ENCODE assay signal across 10 mouse cellular contexts in the genomic region with DNA sequence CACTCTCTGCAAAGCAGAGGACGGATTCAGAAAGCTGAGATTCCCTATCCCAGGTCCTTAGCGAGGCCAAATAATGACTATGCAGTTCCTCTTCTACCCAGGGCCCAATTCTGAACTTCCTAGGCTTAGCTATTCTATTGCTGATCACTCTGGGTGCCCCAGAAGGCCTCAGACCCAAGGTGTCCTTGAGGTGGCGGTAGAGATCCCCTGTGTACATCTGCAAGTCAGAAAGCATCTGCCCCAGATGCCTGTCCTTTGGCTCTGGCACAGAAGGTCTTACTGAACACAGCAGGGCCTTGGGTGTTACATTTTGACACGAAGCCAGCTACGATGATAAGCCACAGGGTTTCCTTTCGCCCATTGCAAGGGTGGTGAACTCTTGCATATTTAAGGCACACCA. TPM values are rescaled to one million over a fixed set of nuclear protein-coding genes. Genes with fewer than 3 reads are reported as not detected.
DNase-seq lines count a peak whose midpoint lies in the region; ATAC-seq and TF ChIP-seq lines count a peak whose summit lies in the region.
"Had no signal": no experiment of that assay in that cellular context is flagged by ENCODE, and none has a peak within 500 bp of the region (broad histone marks: within the 10 kb centered on the region; RNA-seq: fewer than 3 reads in every experiment).

No protein-coding gene starts in this region.

- H3K36me3 ChIP-seq in kidney, postnatal 0 days (ENCODE audit: insufficient read depth, low read length) = no peaks in the 10 kb centered on the region
- H3K36me3 ChIP-seq: liver, embryonic 15.5 days had no signal

- TF ChIP-seq POLR2A in bone marrow, adult 2 months (IDR thresholded peaks at IDR 0.05; ENCODE audit: borderline replicate concordance, control insufficient read depth, low read depth, low read length) = no peak
- TF ChIP-seq POLR2A in cerebellum, adult 2 months (IDR thresholded peaks at IDR 0.05; ENCODE audit: borderline replicate concordance, insufficient read depth, low read length) = no peak

- 60% methylated on average over 6 of the region's 6 CpGs for WGBS in kidney, postnatal 0 days
- WGBS in bone marrow, adult 2 months = 18% methylated on average over 6 of the region's 6 CpGs
- WGBS in cerebellum, adult 2 months = 54% methylated on average over 6 of the region's 6 CpGs

- peaks cover 8% of the 10 kb centered on the region; the same call in 1 of the 2 replicates for H3K27me3 ChIP-seq in kidney, postnatal 0 days (ENCODE audit: insufficient read depth, low read length)
- H3K27me3 ChIP-seq in cerebellum, adult 2 months (ENCODE audit: control insufficient read depth, insufficient read depth, low read length) = no peaks in the 10 kb centered on the region

- H3K9ac ChIP-seq in kidney, postnatal 0 days (ENCODE audit: low read depth, low read length) = no peak overlapping the region
- H3K9ac ChIP-seq: liver, embryonic 15.5 days had no signal

- TF ChIP-seq CTCF in kidney, postnatal 0 days (IDR thresholded peaks at IDR 0.05; ENCODE audit: low read depth) = peak; percentile 55
- TF ChIP-seq CTCF in bone marrow, adult 2 months (IDR thresholded peaks at IDR 0.05; ENCODE audit: control insufficient read depth, insufficient read depth, low read length) = peak; percentile 72
- no peak for TF ChIP-seq CTCF in cerebellum, adult 2 months (IDR thresholded peaks at IDR 0.05; ENCODE audit: borderline replicate concordance, insufficient read depth, low read depth, low read length)

- H3K4me3 ChIP-seq in kidney, postnatal 0 days (replicated peaks; ENCODE audit: low read depth, low read length) = no peak overlapping the region
- H3K4me3 ChIP-seq in bone marrow, adult 2 months (replicated peaks; ENCODE audit: control insufficient read depth, low read depth, low read length) = no peak overlapping the region
- H3K4me3 ChIP-seq in cerebellum, adult 2 months (replicated peaks; ENCODE audit: insufficient read depth, low read depth, low read length) = no peak overlapping the region
- H3K4me3 ChIP-seq: liver, embryonic 15.5 days had no signal

- ATAC-seq in kidney, postnatal 0 days (replicated peaks; ENCODE audit: low FRiP score, low read depth) = no peak
- ATAC-seq: forebrain, embryonic 14.5 days had no signal

- H3K4me2 ChIP-seq in kidney, postnatal 0 days (ENCODE audit: low read length) = no peak overlapping the region
- H3K4me2 ChIP-seq: liver, embryonic 15.5 days had no signal

- H3K27ac ChIP-seq in kidney, postnatal 0 days = no peak overlapping the region
- peak overlapping the region; percentile 26; the same call in 1 of the 2 replicates for H3K27ac ChIP-seq in bone marrow, adult 2 months (ENCODE audit: control insufficient read depth, insufficient read depth, low read depth, low read length, poor library complexity)
- no peak overlapping the region for H3K27ac ChIP-seq in cerebellum, adult 2 months (ENCODE audit: insufficient read depth, low read length)
- H3K27ac ChIP-seq: liver, embryonic 15.5 days had no signal

- H3K4me1 ChIP-seq in kidney, postnatal 0 days (replicated peaks; ENCODE audit: insufficient read depth, low read length) = 0 out of 2 replicates have a peak, but pooled peaks cover 5% of the 10 kb centered on the region
- peaks cover 9% of the 10 kb centered on the region for H3K4me1 ChIP-seq in bone marrow, adult 2 months (ENCODE audit: control insufficient read depth, insufficient read depth, low read length)
- no peaks in the 10 kb centered on the region for H3K4me1 ChIP-seq in cerebellum, adult 2 months (ENCODE audit: control insufficient read depth, insufficient read depth, low read length)

- H3K9me3 ChIP-seq in kidney, postnatal 0 days (replicated peaks; ENCODE audit: low read length) = no peaks in the 10 kb centered on the region
- H3K9me3 ChIP-seq: liver, embryonic 15.5 days had no signal

- DNase-seq in kidney, postnatal 0 days (ENCODE audit: low spot score) = peak; percentile 16
- no peak for DNase-seq in kidney, adult 11 months
- DNase-seq in ES-CJ7 (ENCODE audit: low read depth, low spot score) = peak; percentile 98
- peak; percentile 28 for DNase-seq in retina, embryonic 14.5 days (ENCODE audit: low spot score)
- DNase-seq in cerebellum, adult 8-10 months = no peak
- no peak for DNase-seq in cerebellum, adult 2 months
- DNase-seq in left cerebral cortex, adult 8-10 months (ENCODE audit: low spot score in 2 of 2) = no peak

RNA-seq across cellular contexts. Expression of gene Lefty2, which starts 3.1 kb away (rescaled TPM):
- 0.09 and 0.39 TPM in 2 replicates for polyA plus RNA-seq in kidney, postnatal 0 days (2015; fragmentation: Nextera tagmentation; extraction: Ambion mirVana)
- 1.4 TPM in 1 of 2 replicates, not detected in the other for polyA plus RNA-seq in bone marrow, adult 2 months (2011; ENCODE audit: insufficient read depth, insufficient read length, low replicate concordance, missing spikeins)
- 0.18 TPM in 1 of 2 replicates, not detected in the other for polyA plus RNA-seq in cerebellum, adult 2 months (2012; rRNA removed)
- 1 to 10 TPM in 1 of 4 experiments, under 1 TPM in 3; 0.20 to 1.2 (median 0.58) TPM for total RNA-seq in left cerebral cortex, adult 8-10 months (2022)
- polyA plus RNA-seq: liver, embryonic 15.5 days had no signal

RNA-seq across cellular contexts. Expression of gene Pycr2, which starts 14.3 kb away (rescaled TPM):
- 72.6 and 76.5 TPM in 2 replicates for polyA plus RNA-seq in kidney, postnatal 0 days (2015; fragmentation: Nextera tagmentation; extraction: Ambion mirVana)
- 32.3 and 48.1 TPM in 2 replicates for polyA plus RNA-seq in bone marrow, adult 2 months (2011; ENCODE audit: insufficient read depth, insufficient read length, low replicate concordance, missing spikeins)
- polyA plus RNA-seq in cerebellum, adult 2 months (2012; rRNA removed) = 40.2 and 46.8 TPM in 2 replicates
- 10 to 100 TPM; 26.3 to 29.3 (median 28.5) TPM for total RNA-seq in left cerebral cortex, adult 8-10 months (2022)

RNA-seq across cellular contexts. Expression of gene Sde2, which starts 38.9 kb away (rescaled TPM):
- 25.6 and 29.6 TPM in 2 replicates for polyA plus RNA-seq in kidney, postnatal 0 days (2015; fragmentation: Nextera tagmentation; extraction: Ambion mirVana)
- polyA plus RNA-seq in bone marrow, adult 2 months (2011; ENCODE audit: insufficient read depth, insufficient read length, low replicate concordance, missing spikeins) = 13.9 and 24.7 TPM in 2 replicates
- polyA plus RNA-seq in cerebellum, adult 2 months (2012; rRNA removed) = 16.8 and 17.7 TPM in 2 replicates
- total RNA-seq in left cerebral cortex, adult 8-10 months (2022) = 10 to 100 TPM; 18.7 to 23.4 (median 21.9) TPM

RNA-seq across cellular contexts. Expression of gene Lefty1, which starts 45.0 kb away (rescaled TPM):
- polyA plus RNA-seq in kidney, postnatal 0 days (2015; fragmentation: Nextera tagmentation; extraction: Ambion mirVana) = 1.5 and 1.6 TPM in 2 replicates
- polyA plus RNA-seq in bone marrow, adult 2 months (2011; ENCODE audit: insufficient read depth, insufficient read length, low replicate concordance, missing spikeins) = 2.6 TPM in 2 replicates
- 3.6 and 3.7 TPM in 2 replicates for polyA plus RNA-seq in cerebellum, adult 2 months (2012; rRNA removed)
- under 1 TPM; 0.22 to 0.70 (median 0.49) TPM for total RNA-seq in left cerebral cortex, adult 8-10 months (2022)

RNA-seq across cellular contexts. Expression of gene Tmem63a, which starts 52.3 kb away (rescaled TPM):
- 10.6 and 14.8 TPM in 2 replicates for polyA plus RNA-seq in kidney, postnatal 0 days (2015; fragmentation: Nextera tagmentation; extraction: Ambion mirVana)
- polyA plus RNA-seq in bone marrow, adult 2 months (2011; ENCODE audit: insufficient read depth, insufficient read length, low replicate concordance, missing spikeins) = 20.7 and 32.8 TPM in 2 replicates
- 87.8 and 117 TPM in 2 replicates for polyA plus RNA-seq in cerebellum, adult 2 months (2012; rRNA removed)
- total RNA-seq in left cerebral cortex, adult 8-10 months (2022) = 10 to 100 TPM; 26.8 to 31.9 (median 30.4) TPM

Comparison
In these comparisons a context has a peak if more than half of its experiments do, and no peak if none do; other contexts are left out.
1. DNase-seq: peak in kidney, postnatal 0 days (single experiment), ES-CJ7 (single experiment) and retina, embryonic 14.5 days (single experiment); none in kidney, adult 11 months (single experiment), cerebellum, adult 8-10 months (single experiment), cerebellum, adult 2 months (0 of 2) and left cerebral cortex, adult 8-10 months (0 of 2).